Mouse (Mus musculus) forelimb bud, embryonic 11.5 days (tissue): ENCODE results near the gene Nkpd1.

ENCODE experiments used
- DNase-seq: peaks from one replicate; pipeline ENCODE4 v3.0.0-alpha.2; 2012; ENCODE audit warnings: low read depth, low spot score

Nkpd1 gene

GRCm38 (mm10) chr7:19517652-19518365 lies at the start of gene Nkpd1:
Nkpd1 (plus strand) TSS chr7:19517838.
- no peak for DNase-seq

- no peak for DNase-seq
Measured at GRCm38 (mm10) chr7:19468279-19468678, 49.4 kb upstream of the Nkpd1 start.

- DNase-seq = no peak
Measured at GRCm38 (mm10) chr7:19469404-19469803, 48.2 kb upstream of the Nkpd1 start.

- no peak for DNase-seq
Measured at GRCm38 (mm10) chr7:19470308-19470707, 47.3 kb upstream of the Nkpd1 start.

GRCm38 (mm10) chr7:19472403-19472802 lies 45.2 kb upstream of the Nkpd1 start:
- no peak for DNase-seq

- peak; percentile 87 for DNase-seq
Measured at GRCm38 (mm10) chr7:19473875-19474443, 43.7 kb upstream of the Nkpd1 start.

GRCm38 (mm10) chr7:19477084-19477483 lies 40.6 kb upstream of the Nkpd1 start:
- no peak for DNase-seq

- DNase-seq = no peak
Measured at GRCm38 (mm10) chr7:19477624-19478384, 39.8 kb upstream of the Nkpd1 start.

- no peak for DNase-seq
Measured at GRCm38 (mm10) chr7:19483281-19483680, 34.4 kb upstream of the Nkpd1 start.

- no peak for DNase-seq
Measured at GRCm38 (mm10) chr7:19485488-19485887, 32.1 kb upstream of the Nkpd1 start.

GRCm38 (mm10) chr7:19486549-19486948 lies 31.1 kb upstream of the Nkpd1 start:
- no peak for DNase-seq

GRCm38 (mm10) chr7:19489525-19489924 lies 28.1 kb upstream of the Nkpd1 start:
- no peak for DNase-seq

GRCm38 (mm10) chr7:19491731-19492130 lies 25.9 kb upstream of the Nkpd1 start:
- no peak for DNase-seq

GRCm38 (mm10) chr7:19494751-19495474 lies 22.7 kb upstream of the Nkpd1 start:
- no peak for DNase-seq

GRCm38 (mm10) chr7:19495521-19496213 lies 22.0 kb upstream of the Nkpd1 start:
- DNase-seq = no peak

GRCm38 (mm10) chr7:19496214-19496555 lies 21.5 kb upstream of the Nkpd1 start:
- no peak for DNase-seq

- no peak for DNase-seq
Measured at GRCm38 (mm10) chr7:19498326-19498725, 19.3 kb upstream of the Nkpd1 start.

- no peak for DNase-seq
Measured at GRCm38 (mm10) chr7:19500420-19501363, 16.9 kb upstream of the Nkpd1 start.

- DNase-seq = no peak
Measured at GRCm38 (mm10) chr7:19501658-19502057, 16.0 kb upstream of the Nkpd1 start.

- DNase-seq = peak; percentile 75
Measured at GRCm38 (mm10) chr7:19503481-19504068, 14.1 kb upstream of the Nkpd1 start.
